Mouse (Mus musculus) testis, adult 2 months (tissue): ENCODE data around the gene Lipc. TPM values are rescaled to one million over a fixed set of nuclear protein-coding genes. Genes with fewer than 3 reads are reported as not detected.

Experiments used
- H3K27ac ChIP-seq: fragments of 200-500 bp; 2 replicates; pipeline ENCODE4 v1.5.1; 2012; ENCODE audit warnings: low read depth, low read length; ENCODE audit not compliant: control insufficient read depth, insufficient read depth
- H3K27me3 ChIP-seq: fragments of 200-500 bp; 2 replicates; pipeline ENCODE4 v1.6.1; 2012; ENCODE audit warnings: mild to moderate bottlenecking, low read length, moderate library complexity; ENCODE audit not compliant: control insufficient read depth, insufficient read depth
- H3K36me3 ChIP-seq: fragments of 200-500 bp; 2 replicates; pipeline ENCODE4 v1.6.1; 2012; ENCODE audit warnings: mild to moderate bottlenecking, low read length; ENCODE audit not compliant: control insufficient read depth, insufficient read depth
- H3K4me1 ChIP-seq: fragments of 200-500 bp; 2 replicates; pipeline ENCODE4 v1.6.1; 2012; ENCODE audit warnings: low read length; ENCODE audit not compliant: control insufficient read depth, insufficient read depth
- H3K4me3 ChIP-seq: fragments of 200-500 bp; 2 replicates; pipeline ENCODE4 v1.5.1; 2012; ENCODE audit warnings: low read depth, mild to moderate bottlenecking, low read length, moderate library complexity, mixed read lengths; ENCODE audit not compliant: control insufficient read depth
- CTCF ChIP-seq: fragments of 200-500 bp; IDR thresholded peaks from 2 replicates; pipeline ENCODE4 v1.5.1; 2012; ENCODE audit warnings: low read depth, mild to moderate bottlenecking, inconsistent platforms, low read length, moderate library complexity; ENCODE audit not compliant: control insufficient read depth, insufficient read depth, insufficient replicate concordance
- POLR2A ChIP-seq: fragments of 200-500 bp; IDR thresholded peaks from 2 replicates; pipeline ENCODE4 v1.6.1; 2012; ENCODE audit warnings: low read depth, mild to moderate bottlenecking, inconsistent platforms, low read length, moderate library complexity; ENCODE audit not compliant: control insufficient read depth
- polyA plus RNA-seq: library from polyadenylated mRNA; depleted of rRNA; stranded (reverse); fragments of >200 nt; gene quantifications from 2 replicates; pipeline ENCODE4 v1.2.3, GENCODE M21; 2012

Lipc gene
- polyA plus RNA-seq, 1 experiment, result not detected

DNA sequence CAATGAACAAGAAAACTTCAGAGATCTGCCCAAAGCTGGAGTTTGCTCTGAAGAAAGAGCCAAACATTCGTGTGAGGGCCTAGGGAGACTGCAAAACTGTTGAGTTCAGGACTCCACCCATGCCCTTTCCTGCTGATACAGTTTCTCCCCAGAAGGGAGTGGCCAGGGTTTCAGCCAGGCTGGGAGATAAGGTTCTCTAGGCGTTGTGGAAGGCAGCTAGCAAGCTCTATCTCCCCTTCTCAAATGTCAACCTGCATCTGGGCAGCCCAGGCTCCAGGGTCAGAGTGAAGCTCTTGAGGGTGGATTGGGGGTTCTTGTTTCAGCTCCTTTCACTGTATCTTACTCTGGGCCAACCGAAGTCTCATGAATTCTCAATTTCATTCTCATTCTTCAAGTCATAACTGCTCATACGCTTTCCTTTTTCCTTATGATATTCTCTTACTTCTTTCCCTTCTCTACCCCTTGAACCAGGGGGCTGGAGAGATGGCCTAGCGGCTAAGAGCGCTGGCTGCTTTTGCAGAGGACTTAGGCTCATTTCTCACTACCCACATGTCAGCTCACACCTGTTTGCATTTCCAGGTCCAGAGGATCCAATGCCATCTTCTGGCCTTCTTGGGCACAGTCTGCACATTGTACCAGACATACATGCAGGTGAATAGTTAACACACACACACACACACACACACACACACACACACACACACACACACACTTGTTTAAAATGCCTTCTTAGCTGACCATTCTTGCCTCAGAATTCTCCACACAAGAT is 25.0 kb downstream of the Lipc start:
- no peak overlapping the region for H3K27ac ChIP-seq
- H3K4me3 ChIP-seq, result no peak overlapping the region
- TF ChIP-seq CTCF (no peak), POLR2A (no peak)
- H3K27me3 ChIP-seq, result no peaks in the 10 kb centered on the region
- no peaks in the 10 kb centered on the region for H3K36me3 ChIP-seq
- peaks cover 6% of the 10 kb centered on the region for H3K4me1 ChIP-seq

DNA sequence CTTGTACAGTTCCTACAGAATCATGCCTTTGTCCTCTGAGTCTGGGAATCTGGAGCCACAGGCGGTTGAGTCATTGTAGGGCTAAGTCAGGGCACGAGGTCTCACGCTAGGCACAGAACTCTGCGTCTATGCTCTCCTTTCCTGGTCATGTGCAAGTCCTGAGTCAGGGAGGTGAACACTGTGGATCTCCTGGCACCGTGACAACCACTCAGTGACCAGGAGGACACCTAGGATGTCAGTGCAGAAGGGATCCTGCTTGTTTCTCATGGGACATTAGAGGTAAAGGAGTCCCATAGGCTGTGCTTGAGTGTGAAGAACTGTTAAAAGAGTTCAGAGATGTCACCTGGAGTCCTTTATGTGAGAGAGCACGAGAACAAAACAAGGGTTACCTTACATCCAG is 26.8 kb downstream of the Lipc start:
- TF ChIP-seq POLR2A (no peak), CTCF (no peak)
- H3K27ac ChIP-seq, result no peak overlapping the region
- no peaks in the 10 kb centered on the region for H3K36me3 ChIP-seq
- H3K27me3 ChIP-seq, result no peaks in the 10 kb centered on the region
- peaks cover 2% of the 10 kb centered on the region; the same call in 1 of the 2 replicates for H3K4me1 ChIP-seq
- no peak overlapping the region for H3K4me3 ChIP-seq

DNA sequence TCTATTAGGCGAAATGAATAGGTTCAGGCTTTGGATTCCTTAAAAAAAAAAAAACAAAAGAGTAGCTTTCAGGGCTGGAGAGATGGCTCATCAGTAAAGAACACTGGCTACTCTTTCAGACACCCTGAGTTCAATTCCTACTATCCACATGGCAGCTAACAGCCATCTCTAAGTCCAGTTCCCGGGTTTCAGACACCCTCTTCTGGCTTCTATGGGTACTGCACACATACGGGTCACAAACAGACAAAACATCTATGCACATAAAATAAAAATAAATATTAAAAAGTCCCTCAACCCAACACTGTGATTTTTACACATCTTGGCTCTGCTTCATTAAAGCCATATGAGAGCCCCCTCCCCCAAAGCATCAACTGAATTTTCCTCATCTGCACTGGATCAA is 27.3 kb downstream of the Lipc start:
- Histone ChIP-seq H3K27me3 (no peaks in the 10 kb centered on the region), H3K4me1 (no peaks in the 10 kb centered on the region; the same call in 1 of the 2 replicates), H3K4me3 (no peak overlapping the region), H3K36me3 (no peaks in the 10 kb centered on the region), H3K27ac (no peak overlapping the region)
- no peak for TF ChIP-seq CTCF

DNA sequence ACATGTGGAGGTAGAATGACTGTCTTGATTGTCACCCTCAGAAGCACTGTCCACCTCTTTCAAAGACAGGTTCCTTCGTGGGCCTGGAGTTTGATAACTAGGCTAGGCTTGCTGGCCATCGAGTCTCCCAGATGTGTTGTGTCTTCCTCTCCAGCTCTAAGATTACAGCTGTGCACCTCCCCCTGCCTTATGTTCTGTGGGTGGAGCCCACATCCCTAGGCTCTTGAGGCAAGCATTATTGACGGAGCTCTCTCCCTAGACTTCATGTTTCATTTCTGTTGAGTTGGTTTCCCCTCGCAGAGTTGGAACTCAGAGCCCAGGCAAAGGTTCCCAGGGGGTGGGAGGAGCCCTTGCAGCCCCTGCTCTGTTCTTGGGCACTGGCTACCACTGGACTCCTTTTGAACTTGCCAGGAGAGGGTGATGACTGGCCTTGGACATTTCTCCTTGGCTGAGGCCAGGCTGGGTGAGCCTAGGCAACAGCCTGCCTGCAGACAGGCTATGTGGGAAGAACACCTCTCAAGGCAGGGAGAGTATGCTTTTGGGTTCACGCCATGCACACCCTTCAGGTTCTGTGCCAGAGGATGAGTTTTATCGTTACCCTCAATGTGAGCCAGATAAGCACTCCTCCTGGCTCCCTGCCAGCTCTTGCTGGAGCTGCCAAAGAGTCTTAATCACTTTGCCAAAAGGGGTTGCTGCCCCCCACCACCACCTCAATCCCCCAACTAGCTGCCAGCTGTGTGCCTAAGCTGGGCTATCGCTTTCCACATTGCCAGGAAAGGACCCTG is 30.1 kb downstream of the Lipc start:
- Histone ChIP-seq H3K36me3 (no peaks in the 10 kb centered on the region), H3K27ac (no peak overlapping the region), H3K4me3 (no peak overlapping the region), H3K27me3 (no peaks in the 10 kb centered on the region), H3K4me1 (no peaks in the 10 kb centered on the region; the same call in 1 of the 2 replicates)
- no peak for TF ChIP-seq POLR2A
- TF ChIP-seq CTCF, result no peak; the same call in 1 of the 2 replicates

DNA sequence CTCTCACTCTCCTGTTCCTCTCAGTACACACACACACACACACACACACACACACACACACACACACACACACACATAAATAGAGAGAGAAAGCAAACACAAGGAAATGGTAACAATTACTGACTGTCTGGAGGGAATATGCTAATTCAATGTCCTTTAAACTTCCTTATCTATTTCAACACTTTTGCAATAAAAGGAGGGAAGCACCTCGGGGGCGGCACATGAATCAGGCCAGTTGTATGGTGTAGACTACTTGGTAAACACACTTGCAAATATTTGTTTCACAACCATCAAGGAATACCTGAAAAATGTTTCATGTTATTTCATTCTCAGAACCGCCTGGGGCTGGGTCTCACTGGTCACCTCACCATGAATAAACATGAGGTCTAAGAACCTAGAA is 30.9 kb downstream of the Lipc start:
- H3K27ac ChIP-seq, result no peak overlapping the region
- TF ChIP-seq CTCF, result no peak
- no peak for TF ChIP-seq POLR2A
- H3K4me1 ChIP-seq, result no peaks in the 10 kb centered on the region; the same call in 1 of the 2 replicates
- no peaks in the 10 kb centered on the region for H3K36me3 ChIP-seq
- H3K4me3 ChIP-seq, result no peak overlapping the region
- H3K27me3 ChIP-seq, result no peaks in the 10 kb centered on the region

DNA sequence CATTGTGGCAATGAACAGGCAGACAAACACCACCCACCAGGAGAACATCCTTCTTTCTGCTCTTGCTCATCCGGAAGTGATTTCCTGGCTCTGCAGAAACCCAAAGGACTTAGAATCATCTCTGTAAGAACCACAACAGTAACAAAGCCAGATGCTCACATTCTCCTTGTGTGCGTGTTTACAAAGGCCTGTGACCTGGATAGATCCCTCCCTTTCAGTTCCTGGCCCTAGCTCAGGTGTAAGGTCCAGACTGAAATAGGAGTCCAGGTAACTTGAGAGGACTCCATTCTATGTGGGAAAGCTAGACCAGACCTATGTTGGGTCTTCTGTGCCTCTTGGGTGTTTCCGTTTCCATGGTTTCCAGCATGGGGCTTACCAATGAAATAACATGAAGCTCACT is 32.8 kb downstream of the Lipc start:
- Histone ChIP-seq H3K36me3 (no peaks in the 10 kb centered on the region), H3K27ac (no peak overlapping the region), H3K4me1 (peaks cover 3% of the 10 kb centered on the region; the same call in 1 of the 2 replicates), H3K27me3 (no peaks in the 10 kb centered on the region), H3K4me3 (no peak overlapping the region)
- TF ChIP-seq CTCF, result no peak
- no peak for TF ChIP-seq POLR2A

DNA sequence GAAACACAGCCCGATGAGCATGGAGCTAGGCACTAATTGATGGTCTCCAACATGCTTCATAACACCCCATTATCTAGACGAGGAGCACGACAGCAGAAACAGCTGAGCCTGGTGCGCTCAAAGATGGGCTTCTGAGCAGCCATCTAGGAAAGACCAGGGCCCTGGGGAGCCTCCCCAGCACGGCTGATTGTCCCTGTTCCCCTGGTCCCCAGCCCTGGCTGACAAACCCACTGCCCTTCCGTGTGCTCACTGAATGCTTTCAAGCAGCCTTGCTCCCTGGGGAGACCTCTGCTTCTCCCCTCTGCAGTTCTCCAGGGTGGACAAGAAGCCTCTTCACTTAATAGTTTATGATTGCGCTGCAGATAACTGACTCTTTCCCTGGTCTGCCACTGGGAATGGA is 35.5 kb downstream of the Lipc start:
- Histone ChIP-seq H3K27me3 (no peaks in the 10 kb centered on the region), H3K27ac (no peak overlapping the region), H3K36me3 (no peaks in the 10 kb centered on the region), H3K4me3 (no peak overlapping the region), H3K4me1 (peaks cover 3% of the 10 kb centered on the region; the same call in 1 of the 2 replicates)
- TF ChIP-seq CTCF (no peak), POLR2A (no peak)
